Mouse (Mus musculus): ENCODE results near the gene Gdf2. TPM values are rescaled to one million over a fixed set of nuclear protein-coding genes. Genes with fewer than 3 reads are reported as not detected.

Gene Gdf2
- polyA plus RNA-seq, 1 experiment from 2014 or later: not detected

DNA sequence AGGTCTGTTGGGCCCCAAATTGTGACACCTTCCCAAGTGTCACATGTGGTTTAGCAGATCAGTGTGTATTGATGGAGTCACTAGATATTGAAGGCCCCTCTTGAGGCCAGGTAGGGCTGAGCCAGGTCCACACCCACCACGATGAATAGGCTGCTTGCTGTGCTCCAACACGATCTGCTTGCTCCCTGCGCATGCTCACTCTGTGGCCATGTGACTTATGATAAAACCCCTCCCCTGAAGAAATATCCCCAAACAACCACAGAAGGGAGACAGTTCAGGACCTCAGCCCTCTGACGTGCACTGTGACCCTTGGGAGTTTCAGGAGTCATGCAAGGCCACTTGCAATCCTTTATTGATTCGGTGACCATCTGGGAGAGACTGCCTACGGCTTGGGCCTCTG is 5.3 kb downstream of the Gdf2 start:
- H3K9ac ChIP-seq (replicated peaks; ENCODE audit: low read depth, low read length): no peak overlapping the region
- no peaks in the 10 kb centered on the region for H3K9me3 ChIP-seq (ENCODE audit: control insufficient read depth, low read length)
- no peak overlapping the region for H3K4me2 ChIP-seq (ENCODE audit: low read length)
- H3K27me3 ChIP-seq (replicated peaks; ENCODE audit: control insufficient read depth, insufficient read depth, low read length): no peaks in the 10 kb centered on the region
- H3K27ac ChIP-seq (ENCODE audit: low read length): no peak overlapping the region
- ATAC-seq: no peak
- no peaks in the 10 kb centered on the region for H3K36me3 ChIP-seq (ENCODE audit: control insufficient read depth, insufficient read depth)
- H3K4me3 ChIP-seq (replicated peaks; ENCODE audit: low read length): no peak overlapping the region
- no peaks in the 10 kb centered on the region for H3K4me1 ChIP-seq (replicated peaks; ENCODE audit: control insufficient read depth, insufficient read depth, low read length)
- WGBS: 84% methylated on average over 6 of the region's 6 CpGs

- no peak overlapping the region for H3K9ac ChIP-seq (replicated peaks; ENCODE audit: low read depth, low read length)
- no peak overlapping the region for H3K4me3 ChIP-seq (replicated peaks; ENCODE audit: low read length)
- no peaks in the 10 kb centered on the region for H3K4me1 ChIP-seq (replicated peaks; ENCODE audit: control insufficient read depth, insufficient read depth, low read length)
- H3K9me3 ChIP-seq (ENCODE audit: control insufficient read depth, low read length): no peaks in the 10 kb centered on the region
- H3K27me3 ChIP-seq (replicated peaks; ENCODE audit: control insufficient read depth, insufficient read depth, low read length): no peaks in the 10 kb centered on the region
- H3K36me3 ChIP-seq (ENCODE audit: control insufficient read depth, insufficient read depth): no peaks in the 10 kb centered on the region
- no peak overlapping the region for H3K27ac ChIP-seq (ENCODE audit: low read length)
- H3K4me2 ChIP-seq (ENCODE audit: low read length): no peak overlapping the region
- ATAC-seq: no peak
- 60% methylated on average over 6 of the region's 6 CpGs for WGBS
These were observed 11.6 kb downstream of the Gdf2 start for GRCm38 (mm10) chr14:33952233-33952981.

GRCm38 (mm10) chr14:33953761-33954160 is 12.9 kb downstream of the Gdf2 start, which contains the start of gene Rbp3:
Gene Rbp3 (plus strand): TSS chr14:33954003.
- Histone ChIP-seq H3K9me3 (ENCODE audit: control insufficient read depth, low read length) (no peaks in the 10 kb centered on the region), H3K27me3 (replicated peaks; ENCODE audit: control insufficient read depth, insufficient read depth, low read length) (no peaks in the 10 kb centered on the region), H3K36me3 (ENCODE audit: control insufficient read depth, insufficient read depth) (no peaks in the 10 kb centered on the region), H3K27ac (ENCODE audit: low read length) (no peak within 1 kb of the TSS), H3K9ac (replicated peaks; ENCODE audit: low read depth, low read length) (no peak within 1 kb of the TSS), H3K4me2 (ENCODE audit: low read length) (no peak within 1 kb of the TSS), H3K4me1 (replicated peaks; ENCODE audit: control insufficient read depth, insufficient read depth, low read length) (no peaks in the 10 kb centered on the region), H3K4me3 (replicated peaks; ENCODE audit: low read length) (no peak within 1 kb of the TSS)
- 84% methylated on average over 5 of the region's 5 CpGs for WGBS
- ATAC-seq: no peak

DNA sequence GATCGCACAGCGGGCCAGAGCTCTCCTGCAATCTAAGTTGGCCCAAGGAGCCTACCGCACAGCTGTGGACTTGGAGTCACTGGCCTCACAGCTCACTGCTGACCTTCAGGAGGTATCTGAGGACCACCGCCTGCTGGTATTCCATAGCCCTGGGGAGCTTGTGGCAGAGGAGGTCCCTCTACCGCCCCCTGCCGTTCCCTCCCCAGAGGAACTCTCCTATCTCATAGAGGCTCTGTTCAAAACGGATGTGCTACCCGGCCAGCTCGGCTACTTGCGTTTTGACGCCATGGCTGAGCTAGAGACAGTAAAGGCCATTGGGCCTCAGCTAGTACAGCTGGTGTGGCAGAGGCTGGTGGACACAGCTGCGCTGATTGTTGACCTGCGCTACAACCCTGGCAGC is 15.2 kb downstream of the Gdf2 start:
- Histone ChIP-seq H3K27ac (ENCODE audit: low read length) (no peak overlapping the region), H3K9ac (replicated peaks; ENCODE audit: low read depth, low read length) (no peak overlapping the region), H3K4me1 (replicated peaks; ENCODE audit: control insufficient read depth, insufficient read depth, low read length) (no peaks in the 10 kb centered on the region), H3K27me3 (replicated peaks; ENCODE audit: control insufficient read depth, insufficient read depth, low read length) (no peaks in the 10 kb centered on the region), H3K36me3 (ENCODE audit: control insufficient read depth, insufficient read depth) (no peaks in the 10 kb centered on the region), H3K4me2 (ENCODE audit: low read length) (no peak overlapping the region), H3K4me3 (replicated peaks; ENCODE audit: low read length) (no peak overlapping the region), H3K9me3 (ENCODE audit: control insufficient read depth, low read length) (no peaks in the 10 kb centered on the region)
- WGBS: 85% methylated on average over 13 of the region's 13 CpGs
- no peak for ATAC-seq

GRCm38 (mm10) chr14:33958186-33958585 is 17.3 kb downstream of the Gdf2 start:
- no peak overlapping the region for H3K4me3 ChIP-seq (replicated peaks; ENCODE audit: low read length)
- no peak overlapping the region for H3K27ac ChIP-seq (ENCODE audit: low read length)
- H3K4me1 ChIP-seq (replicated peaks; ENCODE audit: control insufficient read depth, insufficient read depth, low read length): no peaks in the 10 kb centered on the region
- no peaks in the 10 kb centered on the region for H3K9me3 ChIP-seq (ENCODE audit: control insufficient read depth, low read length)
- H3K36me3 ChIP-seq (ENCODE audit: control insufficient read depth, insufficient read depth): no peaks in the 10 kb centered on the region
- H3K4me2 ChIP-seq (ENCODE audit: low read length): no peak overlapping the region
- WGBS: 96% methylated on average over 4 of the region's 4 CpGs
- no peaks in the 10 kb centered on the region for H3K27me3 ChIP-seq (replicated peaks; ENCODE audit: control insufficient read depth, insufficient read depth, low read length)
- no peak for ATAC-seq
- H3K9ac ChIP-seq (replicated peaks; ENCODE audit: low read depth, low read length): no peak overlapping the region

DNA sequence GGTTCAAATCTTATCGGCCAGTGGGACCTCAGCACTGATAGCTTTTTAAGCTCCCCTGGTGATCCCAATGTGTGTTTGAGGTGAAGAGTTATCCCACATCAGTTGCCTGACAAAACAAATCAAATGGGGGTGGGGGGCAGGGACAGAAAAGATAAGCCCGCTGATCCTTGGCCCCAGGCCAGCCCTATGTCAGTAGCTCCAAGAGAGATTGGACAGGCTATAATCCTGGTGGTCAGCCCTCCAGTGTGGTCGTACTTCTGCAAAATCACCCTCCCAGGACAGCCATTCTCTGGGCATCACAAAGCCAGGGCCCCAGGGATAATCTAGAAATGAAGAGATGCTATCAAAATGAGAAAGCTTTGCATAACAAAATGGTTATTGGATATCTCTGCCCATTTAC is 18.0 kb downstream of the Gdf2 start:
- Histone ChIP-seq H3K4me3 (replicated peaks; ENCODE audit: low read length) (no peak overlapping the region), H3K9me3 (ENCODE audit: control insufficient read depth, low read length) (no peaks in the 10 kb centered on the region), H3K27ac (ENCODE audit: low read length) (no peak overlapping the region), H3K27me3 (replicated peaks; ENCODE audit: control insufficient read depth, insufficient read depth, low read length) (no peaks in the 10 kb centered on the region), H3K36me3 (ENCODE audit: control insufficient read depth, insufficient read depth) (no peaks in the 10 kb centered on the region), H3K9ac (replicated peaks; ENCODE audit: low read depth, low read length) (no peak overlapping the region), H3K4me1 (replicated peaks; ENCODE audit: control insufficient read depth, insufficient read depth, low read length) (no peaks in the 10 kb centered on the region), H3K4me2 (ENCODE audit: low read length) (no peak overlapping the region)
- 72% methylated on average over 3 of the region's 3 CpGs for WGBS
- no peak for ATAC-seq

DNA sequence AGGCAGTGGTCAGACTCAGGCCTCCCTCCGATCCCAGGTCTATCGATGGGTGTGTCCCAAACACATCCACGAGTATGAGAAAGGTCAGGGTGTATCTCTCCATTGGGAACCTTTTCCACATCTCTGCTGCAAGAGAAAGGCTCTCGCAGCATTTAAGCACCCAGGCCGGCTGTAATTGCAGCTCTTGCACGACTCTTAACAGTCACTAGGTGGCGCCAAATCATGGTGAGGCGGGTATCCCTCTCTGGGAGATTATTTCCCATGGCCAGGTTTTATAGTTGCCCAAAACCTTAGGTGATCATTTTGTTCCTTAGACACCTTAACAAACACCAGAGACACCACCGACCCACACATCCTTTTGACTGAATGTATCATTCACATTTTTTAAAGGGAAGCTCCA is 18.5 kb downstream of the Gdf2 start:
- Histone ChIP-seq H3K27me3 (replicated peaks; ENCODE audit: control insufficient read depth, insufficient read depth, low read length) (no peaks in the 10 kb centered on the region), H3K9ac (replicated peaks; ENCODE audit: low read depth, low read length) (no peak overlapping the region), H3K4me3 (replicated peaks; ENCODE audit: low read length) (no peak overlapping the region), H3K36me3 (ENCODE audit: control insufficient read depth, insufficient read depth) (no peaks in the 10 kb centered on the region), H3K4me1 (replicated peaks; ENCODE audit: control insufficient read depth, insufficient read depth, low read length) (no peaks in the 10 kb centered on the region), H3K27ac (ENCODE audit: low read length) (no peak overlapping the region), H3K9me3 (ENCODE audit: control insufficient read depth, low read length) (no peaks in the 10 kb centered on the region), H3K4me2 (ENCODE audit: low read length) (no peak overlapping the region)
- WGBS: 12% methylated on average over 9 of the region's 9 CpGs
- ATAC-seq: 0 out of 2 replicates have a peak, but pooled peaks have one; percentile 38

DNA sequence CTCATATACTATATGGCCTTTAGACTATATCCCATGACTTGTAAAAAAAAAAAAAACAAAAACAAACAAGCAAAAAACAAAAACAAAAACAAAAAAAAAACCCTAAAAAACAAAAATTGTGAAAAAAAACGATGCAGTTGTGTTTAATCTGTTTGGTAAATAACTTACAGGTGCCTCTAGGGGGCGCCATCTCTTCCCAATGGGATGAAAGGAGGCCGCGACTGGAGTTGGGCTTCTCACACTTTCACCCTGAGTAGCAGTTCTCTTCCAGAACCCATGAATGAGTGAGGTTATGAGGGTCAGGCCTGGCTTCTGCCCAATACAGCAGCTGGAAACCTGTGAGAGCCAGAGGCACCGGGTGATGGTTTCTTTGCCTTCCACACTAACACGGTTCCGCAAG is 24.8 kb downstream of the Gdf2 start:
- Histone ChIP-seq H3K4me3 (replicated peaks; ENCODE audit: low read length) (no peak overlapping the region), H3K4me1 (replicated peaks; ENCODE audit: control insufficient read depth, insufficient read depth, low read length) (no peaks in the 10 kb centered on the region), H3K4me2 (ENCODE audit: low read length) (no peak overlapping the region), H3K9ac (replicated peaks; ENCODE audit: low read depth, low read length) (no peak overlapping the region), H3K27me3 (replicated peaks; ENCODE audit: control insufficient read depth, insufficient read depth, low read length) (no peaks in the 10 kb centered on the region), H3K9me3 (ENCODE audit: control insufficient read depth, low read length) (no peaks in the 10 kb centered on the region), H3K27ac (ENCODE audit: low read length) (no peak overlapping the region), H3K36me3 (ENCODE audit: control insufficient read depth, insufficient read depth) (no peaks in the 10 kb centered on the region)
- ATAC-seq: no peak
- WGBS: 73% methylated on average over 7 of the region's 7 CpGs

GRCm38 (mm10) chr14:33972679-33973078 is 31.8 kb downstream of the Gdf2 start:
- no peaks in the 10 kb centered on the region for H3K9me3 ChIP-seq (ENCODE audit: control insufficient read depth, low read length)
- WGBS: 47% methylated on average over 7 of the region's 7 CpGs
- no peak overlapping the region for H3K27ac ChIP-seq (ENCODE audit: low read length)
- no peaks in the 10 kb centered on the region for H3K36me3 ChIP-seq (ENCODE audit: control insufficient read depth, insufficient read depth)
- no peak for ATAC-seq
- no peaks in the 10 kb centered on the region for H3K27me3 ChIP-seq (replicated peaks; ENCODE audit: control insufficient read depth, insufficient read depth, low read length)
- no peak overlapping the region for H3K4me3 ChIP-seq (replicated peaks; ENCODE audit: low read length)
- H3K4me1 ChIP-seq (replicated peaks; ENCODE audit: control insufficient read depth, insufficient read depth, low read length): no peaks in the 10 kb centered on the region
- no peak overlapping the region for H3K4me2 ChIP-seq (ENCODE audit: low read length)
- H3K9ac ChIP-seq (replicated peaks; ENCODE audit: low read depth, low read length): no peak overlapping the region

DNA sequence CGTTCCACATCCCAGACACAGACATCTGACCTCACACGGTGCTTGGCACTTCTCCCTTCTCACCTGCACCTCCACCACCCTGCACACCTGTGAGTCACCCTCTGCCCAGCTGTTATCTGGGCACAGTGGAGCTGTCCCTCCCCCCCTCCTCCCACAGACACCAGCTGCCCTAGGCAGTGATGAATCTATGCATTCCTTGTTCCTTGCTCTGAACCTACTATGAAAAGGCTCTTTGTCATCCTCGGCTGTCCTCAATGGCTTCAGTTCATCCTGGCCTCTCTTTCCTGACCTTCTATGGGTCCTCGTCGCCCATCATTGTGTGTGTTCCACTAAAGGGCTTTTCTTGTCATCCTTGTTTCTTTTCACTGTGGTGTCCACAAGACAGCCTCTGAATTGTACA is 33.9 kb downstream of the Gdf2 start:
- Histone ChIP-seq H3K27ac (ENCODE audit: low read length) (no peak overlapping the region), H3K9ac (replicated peaks; ENCODE audit: low read depth, low read length) (no peak overlapping the region), H3K4me2 (ENCODE audit: low read length) (no peak overlapping the region), H3K4me3 (replicated peaks; ENCODE audit: low read length) (no peak overlapping the region), H3K36me3 (ENCODE audit: control insufficient read depth, insufficient read depth) (no peaks in the 10 kb centered on the region), H3K27me3 (replicated peaks; ENCODE audit: control insufficient read depth, insufficient read depth, low read length) (no peaks in the 10 kb centered on the region), H3K4me1 (replicated peaks; ENCODE audit: control insufficient read depth, insufficient read depth, low read length) (peaks cover 8% of the 10 kb centered on the region), H3K9me3 (ENCODE audit: control insufficient read depth, low read length) (no peaks in the 10 kb centered on the region)
- ATAC-seq: no peak
- WGBS: 63% methylated on average over 5 of the region's 5 CpGs
